Mouse (Mus musculus) T-helper 1 cell (primary cell): Measurements from ENCODE around the gene Nat9.

ENCODE experiments used
- in situ Hi-C: fragments of 300-600 bp; cut with MboI, MseI; formaldehyde crosslinking; loops from one replicate; pipeline ENCODE4 v1.15.1; 2025; ENCODE audit warnings: high pct_unique_total_duplicates

Gene Nat9

DNA sequence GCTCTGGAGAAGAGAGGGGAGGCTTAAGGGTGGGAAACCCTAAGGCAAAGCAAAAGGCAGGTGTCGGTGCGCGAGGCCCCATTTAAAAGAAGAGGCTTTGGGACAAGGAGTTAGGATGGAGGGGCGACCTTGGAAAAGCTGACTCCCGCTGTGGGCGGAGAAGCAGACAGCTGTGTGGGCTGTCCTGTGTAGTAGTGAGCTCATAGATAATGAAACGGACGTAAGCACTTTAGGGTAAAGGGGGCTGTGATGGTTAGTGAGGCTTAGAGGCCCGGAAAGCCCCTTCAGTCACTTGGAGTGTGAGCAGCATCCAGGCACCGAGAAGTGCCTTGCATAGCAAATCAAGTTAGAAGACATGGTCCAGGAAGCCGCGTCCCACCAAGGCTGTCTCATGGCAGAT, at the start of gene Nat9:
Nat9 (minus strand) TSS at position 167 of the 400 bp plus-strand sequence.
- in situ Hi-C loops: no loop called here

DNA sequence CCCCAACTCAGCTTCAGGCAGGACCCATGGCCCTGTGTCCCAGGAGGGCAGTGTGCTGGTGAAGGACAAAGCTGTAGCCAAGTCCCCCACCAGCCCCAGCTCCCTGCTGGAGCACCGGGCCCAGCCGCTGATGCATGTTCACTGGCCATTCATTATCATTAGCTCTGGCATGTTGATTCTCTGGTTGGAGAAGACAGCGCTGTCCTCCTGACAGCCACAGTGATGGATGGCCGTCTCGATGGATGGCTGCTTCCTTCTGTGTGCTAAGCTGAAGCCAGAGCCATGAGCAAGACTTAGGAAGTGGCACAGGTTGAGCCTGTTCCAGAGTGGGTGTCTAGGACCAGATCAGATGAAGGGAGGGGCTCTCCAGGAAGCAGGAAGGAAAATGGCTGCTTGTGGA, 48.9 kb upstream of the Nat9 start:
- in situ Hi-C loops: no loop called here

DNA sequence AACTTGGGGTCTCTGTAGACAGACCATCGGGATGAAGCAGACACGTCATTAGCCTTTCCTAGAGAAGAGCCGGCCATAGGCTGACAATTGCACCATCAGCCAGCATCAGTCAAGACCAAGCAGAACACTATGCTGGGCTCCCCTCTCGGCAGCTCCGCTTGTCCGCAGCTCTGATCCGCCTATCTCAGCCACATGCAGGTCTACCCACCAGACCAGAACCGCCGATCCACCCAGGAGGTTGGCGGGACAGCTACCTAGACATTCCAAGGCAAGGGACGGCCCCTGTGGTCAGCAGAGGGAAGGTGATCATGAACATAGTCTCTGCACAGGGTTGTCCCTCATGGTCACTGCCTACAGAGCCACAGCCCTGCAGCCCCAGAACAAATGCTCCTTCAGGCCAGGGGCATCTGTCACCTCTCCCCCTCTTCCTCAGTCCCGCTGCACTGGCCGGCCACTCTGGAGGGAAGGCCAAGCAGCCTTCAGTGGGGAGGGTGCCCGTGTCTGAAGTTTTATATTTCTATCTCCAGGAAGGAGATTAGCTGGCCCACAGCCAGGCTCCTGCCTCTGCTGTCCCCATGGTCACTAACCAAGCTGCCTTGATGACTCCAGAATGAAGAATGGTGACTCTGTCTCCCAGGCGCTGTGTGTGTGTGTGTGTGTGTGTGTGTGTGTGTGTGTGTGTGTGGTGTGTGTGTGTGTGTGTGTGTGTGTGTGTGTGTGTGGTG, 46.8 kb upstream of the Nat9 start:
- in situ Hi-C loops: no loop called here

DNA sequence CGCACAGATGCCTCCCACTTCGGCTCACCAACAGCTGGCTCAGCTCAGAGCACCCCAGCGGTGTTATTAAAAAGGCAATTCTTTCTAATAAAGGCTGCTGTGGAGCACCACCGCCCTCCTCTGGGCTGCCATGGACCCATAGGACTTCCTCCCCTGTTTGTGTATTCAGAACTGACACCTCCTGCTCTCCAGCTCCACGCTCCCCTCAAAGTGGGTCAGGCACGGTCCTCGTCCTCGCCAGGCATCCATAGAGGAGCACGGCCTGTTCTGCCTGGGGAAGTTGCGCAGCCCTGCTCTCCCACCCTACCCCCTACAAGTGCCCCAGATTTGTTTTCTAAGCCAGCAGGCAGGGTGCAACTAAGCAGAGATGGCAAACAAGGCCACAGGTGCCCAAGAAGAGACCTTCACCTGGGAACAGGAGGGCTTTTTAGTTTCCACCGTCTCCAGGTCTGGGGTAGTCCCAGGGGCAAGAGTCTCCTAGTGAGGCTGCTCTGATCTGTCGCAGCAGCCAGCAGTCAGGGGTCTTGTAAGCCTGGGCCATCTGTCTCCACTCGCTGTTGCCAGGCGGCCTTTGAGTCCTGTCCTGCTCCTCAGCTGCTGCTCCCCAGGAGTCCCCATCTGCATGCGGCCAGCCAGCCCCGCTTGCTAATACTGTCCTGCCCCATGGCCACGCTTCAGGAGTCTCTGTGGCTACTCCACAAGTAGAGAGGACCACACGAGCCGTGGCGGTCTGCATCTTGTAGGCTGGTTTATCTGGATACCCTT, 46.0 kb upstream of the Nat9 start:
- in situ Hi-C loops: no loop called here

DNA sequence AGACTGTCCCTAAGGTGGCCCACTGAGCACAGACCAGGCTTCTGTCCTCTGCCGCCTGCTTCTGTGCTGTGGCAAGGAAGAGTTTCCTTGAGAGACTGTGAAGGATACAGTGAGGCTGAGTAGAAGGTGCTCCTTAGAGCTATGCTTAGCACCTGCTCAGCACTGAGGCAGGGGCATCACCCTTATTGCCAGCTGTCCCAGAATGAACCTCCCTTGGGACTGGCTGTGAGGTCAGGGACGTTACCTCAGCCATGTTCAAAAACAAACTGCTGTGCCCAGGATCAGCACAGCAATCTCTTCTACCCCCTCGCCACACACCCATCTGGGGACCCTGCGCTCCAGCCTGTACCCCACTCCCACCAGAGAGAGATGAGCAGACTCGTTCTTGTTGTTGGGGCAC, 45.2 kb upstream of the Nat9 start:
- in situ Hi-C loops: no loop called here

DNA sequence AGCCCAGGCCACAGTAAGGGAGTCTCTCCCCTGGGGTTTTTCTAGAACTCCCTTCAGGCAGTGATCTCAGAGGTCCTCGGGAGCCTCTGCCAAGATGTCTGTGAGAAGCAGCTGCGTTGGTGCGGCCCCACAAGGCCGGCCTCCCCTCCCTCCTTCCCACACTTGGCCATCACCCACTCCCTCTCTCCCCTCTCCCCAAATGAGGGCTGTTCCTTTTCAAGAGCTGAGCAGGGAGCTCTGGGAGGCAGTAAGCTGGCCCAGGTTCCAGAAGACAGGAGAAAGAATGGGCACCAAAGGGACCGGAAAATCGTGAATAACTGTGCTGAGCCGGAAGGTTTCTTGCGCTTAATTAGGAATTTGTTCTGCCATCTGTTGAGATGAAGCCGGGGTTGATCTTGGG, 44.3 kb upstream of the Nat9 start:
- in situ Hi-C loops: no loop called here

DNA sequence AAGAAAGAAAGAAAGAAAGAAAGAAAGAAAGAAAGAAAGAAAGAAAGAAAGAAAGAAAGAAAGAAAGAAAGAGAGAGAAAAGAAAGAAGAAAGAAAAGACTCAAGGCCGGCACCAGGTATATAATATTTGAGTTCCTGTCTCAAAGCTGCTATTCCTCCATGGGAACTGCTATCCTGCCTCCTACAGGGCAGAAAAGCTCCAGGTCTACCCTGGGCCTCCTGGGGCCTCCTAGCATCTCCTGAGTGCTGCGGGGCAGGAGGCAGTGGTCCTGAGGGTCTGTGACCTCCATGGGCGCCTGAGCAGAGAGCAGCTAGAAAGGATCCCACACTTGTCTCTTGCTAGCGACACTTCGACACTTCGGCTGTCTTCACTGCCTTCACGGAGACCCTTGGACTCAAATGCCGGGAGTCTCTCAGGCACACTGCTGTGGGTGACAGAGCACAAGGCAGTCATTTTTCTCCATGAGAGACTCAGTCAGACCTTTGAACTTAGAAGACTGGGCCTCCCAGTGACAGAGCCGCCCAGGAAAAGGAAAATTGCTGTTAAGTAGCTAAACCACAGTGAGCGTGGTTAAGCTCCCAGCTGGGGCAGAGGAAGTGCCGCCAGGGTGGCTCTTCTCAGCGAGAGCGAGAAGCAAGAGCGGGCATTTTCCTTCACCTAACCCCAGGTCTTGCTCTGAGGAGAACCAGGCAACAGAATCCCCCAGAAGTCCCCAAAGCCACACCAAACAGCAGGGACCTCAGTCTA, 43.7 kb upstream of the Nat9 start:
- in situ Hi-C loops: no loop called here

DNA sequence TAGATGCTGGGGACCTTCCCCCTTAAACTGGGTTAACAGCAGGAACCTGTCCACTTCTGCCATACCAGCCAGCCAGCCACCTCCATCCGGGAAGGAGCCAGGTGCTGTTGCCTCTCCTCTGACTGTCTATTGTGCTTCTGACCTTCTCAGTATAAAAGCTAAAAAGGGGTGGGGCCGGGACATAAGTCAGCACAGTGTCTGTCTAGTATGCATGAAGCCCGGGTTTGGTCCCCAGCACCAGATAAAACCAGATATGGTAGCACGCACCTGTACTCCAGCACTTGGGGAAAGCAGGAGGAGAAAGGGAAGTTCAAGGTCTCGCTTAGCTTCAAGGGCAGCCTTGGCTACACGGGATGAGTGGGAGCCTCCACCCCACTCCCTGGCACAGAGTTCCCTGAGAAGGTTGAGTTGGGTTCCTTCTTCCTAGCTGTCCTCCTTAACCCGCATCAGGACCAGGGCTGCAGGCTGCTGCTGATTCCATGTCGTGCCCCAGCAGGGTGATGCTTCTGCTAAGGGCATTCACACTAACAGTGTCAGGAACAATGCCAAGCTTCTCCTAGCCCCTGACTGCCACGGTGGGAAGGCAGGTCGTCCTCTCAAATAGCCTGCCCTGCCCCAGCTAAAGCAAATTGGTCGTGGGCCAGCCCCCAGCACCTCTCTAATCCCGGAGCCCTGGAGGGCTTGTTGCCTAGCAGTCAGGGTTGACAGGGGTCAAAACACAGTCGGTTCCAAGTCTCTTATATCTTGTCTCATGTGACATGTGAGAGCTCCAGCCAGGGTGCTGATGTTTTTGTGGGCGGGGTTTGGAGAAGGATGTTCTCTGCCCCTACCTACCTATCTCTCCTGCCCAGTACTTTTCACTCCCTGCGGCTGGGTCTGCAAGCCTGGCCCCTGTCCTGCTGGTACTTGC, 41.6 kb upstream of the Nat9 start:
- in situ Hi-C loops: no loop called here

DNA sequence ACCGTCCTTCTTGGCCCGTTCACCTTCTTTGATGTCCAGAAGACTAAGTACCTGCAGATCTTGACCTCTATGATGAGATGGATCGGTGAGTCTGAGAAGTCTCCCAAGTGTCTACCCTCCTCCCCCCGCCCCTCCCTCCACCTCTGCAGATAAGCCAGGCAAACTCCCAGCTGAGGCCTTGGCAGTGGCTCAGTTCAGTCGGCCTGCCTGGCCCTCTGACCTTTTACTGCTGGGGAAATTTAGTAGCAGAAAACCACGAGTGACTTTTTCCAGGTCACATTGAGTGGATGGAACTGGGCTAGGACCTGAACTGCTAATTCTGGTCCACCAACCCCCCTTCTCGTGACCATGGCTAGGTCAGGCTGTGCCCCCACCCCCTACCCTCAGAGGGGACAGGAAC, 40.8 kb upstream of the Nat9 start:
- in situ Hi-C loops: no loop called here

DNA sequence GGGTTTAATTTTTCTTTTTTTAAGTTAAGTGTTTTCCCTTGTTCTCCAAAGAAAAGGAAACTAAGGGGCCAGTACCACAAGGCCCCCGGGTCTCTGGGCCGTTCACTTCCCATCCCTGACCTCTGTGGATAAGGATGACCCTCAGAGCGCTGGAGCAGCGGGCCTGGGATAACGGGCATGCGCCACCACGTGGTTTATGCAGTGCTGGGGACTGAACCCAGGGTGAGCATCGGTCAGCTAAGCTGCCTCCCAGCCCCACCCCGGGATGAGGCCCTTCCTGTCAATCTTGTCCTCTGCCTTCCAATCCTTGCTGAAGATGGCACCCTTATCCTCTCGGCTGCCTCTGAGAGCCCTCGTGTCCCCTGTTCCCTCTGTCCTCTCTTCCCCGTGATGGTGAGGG, 40.0 kb upstream of the Nat9 start:
- in situ Hi-C loops: no loop called here

DNA sequence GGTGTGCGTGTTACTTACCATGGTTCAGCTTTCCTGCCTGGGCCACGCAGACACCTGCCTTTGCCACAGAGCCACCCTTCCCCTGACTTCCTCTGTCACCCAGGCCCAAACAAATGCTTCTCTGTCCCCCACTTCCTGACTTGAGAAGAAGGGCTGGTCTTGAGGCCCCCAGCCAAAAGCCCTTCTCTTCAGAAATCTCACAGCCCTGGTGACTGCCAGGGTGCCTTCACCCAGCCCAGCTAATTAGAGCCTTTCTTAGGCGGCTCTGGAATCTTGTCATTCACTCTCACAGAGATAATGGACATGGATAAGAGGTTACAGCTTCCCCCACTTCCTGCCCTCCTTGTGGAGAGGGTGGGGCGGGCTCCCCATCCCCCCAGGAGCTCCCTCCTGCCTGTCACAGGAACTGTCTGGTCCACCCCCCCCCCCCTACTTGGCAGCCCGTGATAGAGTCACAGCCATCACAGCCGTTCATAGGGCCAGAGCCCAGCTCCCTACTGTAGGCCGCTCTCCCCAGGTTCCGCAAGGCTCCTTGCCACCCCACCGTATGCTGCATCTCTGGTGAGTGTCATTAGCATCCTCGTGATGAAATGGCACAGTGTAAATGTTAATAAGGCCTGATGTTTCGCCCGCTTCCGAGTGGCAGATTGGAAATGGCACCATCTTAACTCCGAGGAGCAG, 39.3 kb upstream of the Nat9 start:
- in situ Hi-C loops: no loop called here

DNA sequence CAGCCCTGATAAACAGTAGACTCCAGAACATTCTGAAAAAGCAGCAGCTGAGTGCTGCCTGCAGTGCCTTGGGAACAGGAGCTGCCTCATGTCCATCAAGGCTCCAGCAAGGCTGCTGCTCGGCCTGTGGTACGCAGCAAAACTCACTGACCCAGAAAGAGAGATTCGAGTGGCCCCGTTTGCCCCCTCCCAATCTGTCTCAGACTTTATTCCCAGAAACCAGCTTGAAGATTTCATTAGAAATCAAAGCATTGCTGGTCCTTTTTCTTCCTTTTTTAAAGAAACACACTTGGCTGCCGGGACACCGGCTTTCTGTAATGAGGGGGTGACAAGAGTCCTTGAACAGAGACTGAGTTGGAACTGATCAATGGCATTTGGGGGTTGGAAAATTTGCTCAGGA, 37.6 kb upstream of the Nat9 start:
- in situ Hi-C loops: no loop called here

DNA sequence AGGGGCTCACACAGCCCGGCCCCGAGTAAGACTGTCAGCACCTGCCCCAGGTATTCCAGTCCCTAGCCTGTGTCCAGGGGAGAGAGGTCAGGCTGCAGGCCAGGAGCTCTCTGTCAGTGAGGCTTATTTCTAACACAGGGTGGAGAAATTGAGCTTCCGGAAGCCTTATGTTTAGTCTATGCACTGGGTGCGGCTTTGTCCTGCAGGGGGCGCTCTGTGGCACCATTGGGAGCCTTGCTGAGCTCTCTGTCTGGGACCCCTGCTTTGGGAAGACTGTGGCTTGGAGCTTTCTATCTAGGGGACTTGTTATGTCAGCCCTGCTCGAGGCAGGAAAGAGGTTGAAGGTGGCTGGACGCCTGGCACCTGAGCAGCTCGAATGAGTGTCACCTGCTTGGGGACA, 37.2 kb upstream of the Nat9 start:
- in situ Hi-C loops: loop anchor here (5.0 kb wide), 1 partner anchor 952 kb away; no protein-coding TSS in a partner anchor

DNA sequence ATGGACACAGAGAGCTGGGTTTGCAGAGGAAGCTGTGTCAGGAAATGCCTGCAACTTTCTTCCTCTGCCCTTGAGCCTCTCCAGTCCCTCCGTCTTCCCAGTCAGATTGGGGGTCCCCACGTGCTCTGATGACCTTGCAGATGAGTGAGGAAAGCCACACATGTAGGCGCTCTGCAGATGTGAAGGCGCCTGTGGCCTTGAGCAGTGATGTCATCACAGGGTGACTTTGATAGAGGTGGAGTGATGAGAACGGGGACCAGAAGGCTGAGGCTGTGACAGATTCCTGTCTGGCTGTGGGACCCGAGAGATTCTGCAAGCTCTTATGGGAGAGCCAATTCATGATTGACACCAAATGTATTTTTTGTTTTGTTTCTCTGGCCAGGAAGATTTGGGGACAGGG, 36.2 kb upstream of the Nat9 start:
- in situ Hi-C loops: loop anchor here (5.0 kb wide), 1 partner anchor 953 kb away; no protein-coding TSS in a partner anchor

DNA sequence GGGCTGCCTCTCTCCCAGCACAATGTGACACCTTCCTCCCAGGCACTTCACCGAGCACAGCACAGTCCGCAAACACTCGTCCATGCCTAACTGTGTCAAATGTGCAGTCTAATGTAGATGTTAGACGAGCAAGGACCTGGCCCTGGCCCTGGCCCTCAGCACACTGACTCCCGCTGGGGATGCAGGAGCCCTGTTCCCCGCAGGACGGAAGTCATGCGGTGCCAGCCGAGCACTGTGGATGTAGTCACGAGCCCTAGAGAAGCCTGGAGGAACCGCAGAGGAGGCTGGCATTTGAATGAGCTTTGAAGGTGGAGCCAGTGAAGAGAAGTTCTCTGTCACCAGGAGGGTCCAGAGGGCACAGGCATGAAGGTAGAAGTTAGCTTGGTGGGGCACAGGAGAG, 35.8 kb upstream of the Nat9 start:
- in situ Hi-C loops: loop anchor here (5.0 kb wide), 1 partner anchor 954 kb away; no protein-coding TSS in a partner anchor

DNA sequence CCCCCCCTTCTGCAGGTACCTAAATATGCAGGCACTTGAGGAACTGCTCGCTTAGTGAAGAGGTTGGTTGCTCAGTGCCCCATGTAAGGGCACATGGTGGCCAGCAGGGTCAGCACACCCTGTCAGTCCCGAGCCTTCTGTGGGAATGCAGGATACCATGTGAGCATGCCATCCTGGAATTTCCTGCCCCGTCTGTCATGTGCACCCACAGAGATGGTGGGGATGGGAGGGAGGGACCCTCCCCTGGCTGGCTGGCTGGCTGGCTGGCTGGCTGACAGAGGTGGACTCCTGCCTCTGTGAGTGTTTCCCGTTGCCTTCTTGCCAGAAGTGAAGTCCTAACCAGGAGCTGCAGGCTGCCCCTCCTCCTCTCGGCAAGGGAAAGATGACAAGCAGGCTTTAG, 34.9 kb upstream of the Nat9 start:
- in situ Hi-C loops: loop anchor here (5.0 kb wide), 1 partner anchor 955 kb away; no protein-coding TSS in a partner anchor

DNA sequence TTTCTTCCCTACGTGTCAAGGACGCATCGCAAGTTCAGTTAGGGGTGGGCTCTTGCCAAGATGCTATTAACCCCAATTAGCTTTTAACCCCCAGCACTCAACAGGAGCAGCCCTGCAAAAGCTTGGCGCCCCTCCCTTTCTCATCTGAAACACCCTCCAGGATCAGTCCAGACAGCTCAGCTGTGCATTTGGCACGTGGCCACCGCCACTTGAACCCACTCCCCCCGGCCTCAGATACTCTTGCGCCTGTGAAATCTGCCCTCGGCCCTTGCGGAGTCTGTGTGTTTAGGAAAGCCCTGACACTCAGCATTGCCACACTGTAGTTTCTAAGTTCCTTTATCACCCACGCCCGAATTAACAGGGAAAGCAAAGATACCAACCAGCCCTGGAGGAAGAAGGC, 34.4 kb upstream of the Nat9 start:
- in situ Hi-C loops: loop anchor here (5.0 kb wide), 1 partner anchor 955 kb away; no protein-coding TSS in a partner anchor

DNA sequence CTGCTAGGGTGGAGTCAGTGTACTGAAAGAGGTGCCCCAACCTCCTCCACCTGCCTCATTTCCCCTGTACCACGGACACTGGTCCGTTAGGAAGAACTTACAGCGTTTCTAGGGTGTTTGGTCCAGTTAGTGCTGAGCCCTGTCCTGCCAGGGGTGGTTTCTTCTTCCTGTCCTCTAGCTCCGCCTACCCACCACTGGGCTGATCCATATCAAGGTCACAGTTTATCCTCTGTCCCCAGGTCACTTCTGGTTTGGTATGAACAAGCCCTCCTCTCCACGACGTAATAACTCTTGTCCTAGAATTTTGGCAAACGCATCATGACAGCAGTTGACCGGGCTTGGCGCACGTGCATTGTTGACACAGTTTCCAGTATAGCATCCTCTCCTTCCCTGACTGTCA, 32.0 kb upstream of the Nat9 start:
- in situ Hi-C loops: loop anchor here (5.0 kb wide), 1 partner anchor 958 kb away; no protein-coding TSS in a partner anchor

DNA sequence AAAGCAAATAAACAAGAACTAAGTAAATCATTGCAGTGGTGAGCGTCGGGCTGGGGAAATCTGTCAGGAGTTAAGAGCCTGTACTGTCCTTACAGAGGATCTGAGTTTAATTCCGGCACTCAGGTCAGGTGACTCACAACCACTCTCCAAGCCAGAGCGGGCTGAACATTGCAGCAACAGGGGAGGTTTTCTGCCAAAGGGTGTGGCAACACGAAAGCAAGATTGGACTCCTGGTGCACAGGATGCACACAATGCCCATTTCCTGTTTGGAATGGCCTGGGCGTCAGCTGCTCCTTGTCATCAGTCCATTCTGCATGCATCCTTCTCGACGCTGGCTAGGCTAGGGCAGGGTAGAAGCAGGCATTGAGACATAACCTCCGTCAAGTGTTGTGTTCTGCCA, 31.6 kb upstream of the Nat9 start:
- in situ Hi-C loops: no loop called here
